Comparison of ENCODE assay signal across 14 mouse cellular contexts in genomic region chr9:65312669-65313357, GRCm38 (mm10). TPM values are rescaled to one million over a fixed set of nuclear protein-coding genes. Genes with fewer than 3 reads are reported as not detected.
A peak's percentile ranks its signal among the peaks of the same experiment; 100 is the strongest.
DNase-seq lines count a peak whose midpoint lies in the region; ATAC-seq lines count a peak whose summit lies in the region.
"Had no signal": no experiment of that assay in that cellular context is flagged by ENCODE, and none has a peak within 500 bp of the region (broad histone marks: within the 10 kb centered on the region; RNA-seq: fewer than 3 reads in every experiment).

No protein-coding gene starts in this region.

- WGBS in heart, embryonic 11.5 days (ENCODE audit: insufficient replicate concordance), result 94% methylated on average over 4 of the region's 4 CpGs
- WGBS in neural tube, embryonic 15.5 days, result 98% methylated on average over 4 of the region's 4 CpGs
- WGBS in limb, embryonic 12.5 days, result 98% methylated on average over 4 of the region's 4 CpGs

- ATAC-seq in heart, embryonic 11.5 days (replicated peaks; ENCODE audit: insufficient number of reproducible peaks, low FRiP score, low TSS enrichment), result peak; percentile 67
- no peak for ATAC-seq in neural tube, embryonic 15.5 days (ENCODE audit: low FRiP score)
- 0 out of 2 replicates have a peak, but pooled peaks have one; percentile 59 for ATAC-seq in limb, embryonic 12.5 days (ENCODE audit: insufficient number of reproducible peaks, insufficient read depth, low FRiP score, low TSS enrichment, low read depth)
- ATAC-seq: hindbrain, embryonic 16.5 days; Patski had no signal

- no peak overlapping the region for H3K4me3 ChIP-seq in heart, embryonic 11.5 days (ENCODE audit: low read depth, low read length)
- no peak overlapping the region for H3K4me3 ChIP-seq in neural tube, embryonic 15.5 days (replicated peaks)
- H3K4me3 ChIP-seq in limb, embryonic 12.5 days (replicated peaks), result no peak overlapping the region
- H3K4me3 ChIP-seq: megakaryocyte, embryonic 14.5 days had no signal

- no peaks in the 10 kb centered on the region for H3K4me1 ChIP-seq in heart, embryonic 11.5 days (ENCODE audit: control insufficient read depth, insufficient read depth, low read length)
- H3K4me1 ChIP-seq in neural tube, embryonic 15.5 days, result no peaks in the 10 kb centered on the region
- H3K4me1 ChIP-seq in limb, embryonic 12.5 days (replicated peaks), result no peaks in the 10 kb centered on the region
- H3K4me1 ChIP-seq: megakaryocyte, embryonic 14.5 days had no signal

- H3K9me3 ChIP-seq in heart, embryonic 11.5 days (replicated peaks; ENCODE audit: control insufficient read depth, low read length), result no peaks in the 10 kb centered on the region
- no peaks in the 10 kb centered on the region for H3K9me3 ChIP-seq in neural tube, embryonic 15.5 days (replicated peaks)
- H3K9me3 ChIP-seq in limb, embryonic 12.5 days, result no peaks in the 10 kb centered on the region
- H3K9me3 ChIP-seq: megakaryocyte, embryonic 14.5 days had no signal

- H3K27ac ChIP-seq in heart, embryonic 11.5 days (ENCODE audit: low read depth, low read length), result no peak overlapping the region
- H3K27ac ChIP-seq in neural tube, embryonic 15.5 days (replicated peaks), result no peak overlapping the region
- H3K27ac ChIP-seq in limb, embryonic 12.5 days, result no peak overlapping the region

- no peaks in the 10 kb centered on the region for H3K27me3 ChIP-seq in heart, embryonic 11.5 days (ENCODE audit: control insufficient read depth, insufficient read depth, low read length)
- H3K27me3 ChIP-seq in neural tube, embryonic 15.5 days (replicated peaks), result no peaks in the 10 kb centered on the region
- no peaks in the 10 kb centered on the region for H3K27me3 ChIP-seq in limb, embryonic 12.5 days
- no peaks in the 10 kb centered on the region for H3K27me3 ChIP-seq in splenic B cell, adult 2 months (ENCODE audit: control insufficient read depth, insufficient read depth, low read length, poor library complexity, severe bottlenecking)
- H3K27me3 ChIP-seq: megakaryocyte, embryonic 14.5 days; Patski had no signal

- intact Hi-C loops in heart, postnatal 36 days (cut with DNase I), result loop anchor here (2.0 kb wide), 1 partner anchor 14 kb away; no protein-coding TSS in a partner anchor

- H3K4me2 ChIP-seq in heart, embryonic 11.5 days, result no peak overlapping the region
- no peak overlapping the region for H3K4me2 ChIP-seq in neural tube, embryonic 15.5 days
- no peak overlapping the region for H3K4me2 ChIP-seq in limb, embryonic 12.5 days

- peaks cover 22% of the 10 kb centered on the region for H3K36me3 ChIP-seq in heart, embryonic 11.5 days (ENCODE audit: control insufficient read depth, insufficient read depth, low read length)
- H3K36me3 ChIP-seq in neural tube, embryonic 15.5 days, result peaks cover 58% of the 10 kb centered on the region
- H3K36me3 ChIP-seq in limb, embryonic 12.5 days, result peaks cover 75% of the 10 kb centered on the region
- H3K36me3 ChIP-seq in splenic B cell, adult 2 months (ENCODE audit: control insufficient read depth, insufficient read depth, low read length, poor library complexity, severe bottlenecking), result peaks cover 15% of the 10 kb centered on the region

- no peak overlapping the region for H3K9ac ChIP-seq in heart, embryonic 11.5 days (ENCODE audit: low read depth, low read length)
- H3K9ac ChIP-seq in neural tube, embryonic 15.5 days (replicated peaks), result no peak overlapping the region
- no peak overlapping the region for H3K9ac ChIP-seq in limb, embryonic 12.5 days (replicated peaks)

- DNase-seq in heart, postnatal 36 days, result no peak
- DNase-seq in neural tube, embryonic 10.5 days (ENCODE audit: extremely low spot score, low spot score), result peak; percentile 19
- DNase-seq in splenic B cell, adult 2 months (ENCODE audit: low read depth, low spot score), result peak; percentile 9
- no peak for DNase-seq in urinary bladder, adult 18-20 months (ENCODE audit: low spot score in 2 of 2)
- DNase-seq in right cerebral cortex, postnatal 14 days, result no peak
- DNase-seq: cerebellum, postnatal 10 days; kidney, postnatal 10 days had no signal

RNA-seq across cellular contexts. Expression of gene Clpx, which starts 18.8 kb away (rescaled TPM):
- polyA plus RNA-seq in heart, embryonic 11.5 days (2014; fragmentation: Nextera tagmentation; extraction: Ambion mirVana), result 42.9 and 50.6 TPM in 2 replicates
- 100 to 1,000 TPM; 127 to 134 TPM for total RNA-seq in heart, postnatal 36 days (2021)
- 40.6 and 43.3 TPM in 2 replicates for polyA plus RNA-seq in neural tube, embryonic 15.5 days (2015; fragmentation: Nextera tagmentation; extraction: Ambion mirVana)
- polyA plus RNA-seq in limb, embryonic 12.5 days (2016; fragmentation: Nextera tagmentation; extraction: Ambion mirVana), result 60.0 and 60.8 TPM in 2 replicates

RNA-seq across cellular contexts. Expression of gene Pdcd7, which starts 33.1 kb away (rescaled TPM):
- polyA plus RNA-seq in heart, embryonic 11.5 days (2014; fragmentation: Nextera tagmentation; extraction: Ambion mirVana), result 6.3 and 6.9 TPM in 2 replicates
- 10 to 100 TPM; 13.4 to 14.7 TPM for total RNA-seq in heart, postnatal 36 days (2021)
- 8.9 TPM in 2 replicates for polyA plus RNA-seq in neural tube, embryonic 15.5 days (2015; fragmentation: Nextera tagmentation; extraction: Ambion mirVana)
- 17.0 and 18.3 TPM in 2 replicates for polyA plus RNA-seq in limb, embryonic 12.5 days (2016; fragmentation: Nextera tagmentation; extraction: Ambion mirVana)

RNA-seq across cellular contexts. Expression of gene Cilp, which starts 47.8 kb away (rescaled TPM):
- 0.14 TPM in 1 of 2 replicates, not detected in the other for polyA plus RNA-seq in heart, embryonic 11.5 days (2014; fragmentation: Nextera tagmentation; extraction: Ambion mirVana)
- total RNA-seq in heart, postnatal 36 days (2021), result 1 to 10 TPM; 3.9 to 5.6 TPM
- 0.58 and 0.79 TPM in 2 replicates for polyA plus RNA-seq in neural tube, embryonic 15.5 days (2015; fragmentation: Nextera tagmentation; extraction: Ambion mirVana)
- 0.54 and 0.63 TPM in 2 replicates for polyA plus RNA-seq in limb, embryonic 12.5 days (2016; fragmentation: Nextera tagmentation; extraction: Ambion mirVana)
- polyA plus RNA-seq: Patski had no signal

RNA-seq across cellular contexts. Expression of gene Ubap1l, which starts 48.0 kb away (rescaled TPM):
- polyA plus RNA-seq in heart, embryonic 11.5 days (2014; fragmentation: Nextera tagmentation; extraction: Ambion mirVana), result 0.23 and 0.73 TPM in 2 replicates
- under 1 TPM in 1 of 2 experiments, not detected in 1; 0.25 TPM for total RNA-seq in heart, postnatal 36 days (2021)
- polyA plus RNA-seq in neural tube, embryonic 15.5 days (2015; fragmentation: Nextera tagmentation; extraction: Ambion mirVana), result 2.3 and 3.6 TPM in 2 replicates
- 0.15 and 0.44 TPM in 2 replicates for polyA plus RNA-seq in limb, embryonic 12.5 days (2016; fragmentation: Nextera tagmentation; extraction: Ambion mirVana)
- polyA plus RNA-seq: liver, embryonic 16.5 days had no signal

Comparison
In these comparisons a context has a peak if more than half of its experiments do, and no peak if none do; other contexts are left out.
1. DNase-seq: peak in neural tube, embryonic 10.5 days (single experiment) and splenic B cell, adult 2 months (single experiment); none in heart, postnatal 36 days (0 of 2), urinary bladder, adult 18-20 months (0 of 2) and right cerebral cortex, postnatal 14 days (single experiment).